Mouse (Mus musculus): ENCODE measurements at regions not wholly inside any gene's neighbourhood (a gene's known extent, or its start where the extent isn't known, plus 50 kb on each side); places are given as distances from the start of the nearest gene placed in this dataset.

GRCm38 (mm10) chr11:45058658-45059057 lies 441.5 kb downstream of the Ebf1 start:
- Histone ChIP-seq H3K4me3 (no peak overlapping the region), H3K27ac (replicated peaks) (no peak overlapping the region), H3K27me3 (no peaks in the 10 kb centered on the region), H3K9ac (replicated peaks) (no peak overlapping the region), H3K4me1 (0 out of 2 replicates have a peak, but pooled peaks cover 8% of the 10 kb centered on the region), H3K36me3 (no peaks in the 10 kb centered on the region), H3K4me2 (replicated peaks) (no peak overlapping the region), H3K9me3 (no peaks in the 10 kb centered on the region)
- 94% methylated on average over 1 of the region's 1 CpGs for WGBS
- no peak for ATAC-seq (replicated peaks)

- no peak overlapping the region for H3K4me3 ChIP-seq
- H3K36me3 ChIP-seq: no peaks in the 10 kb centered on the region
- 78% methylated on average over 3 of the region's 3 CpGs for WGBS
- no peak overlapping the region for H3K9ac ChIP-seq (replicated peaks)
- no peaks in the 10 kb centered on the region for H3K4me1 ChIP-seq
- H3K27ac ChIP-seq (replicated peaks): no peak overlapping the region
- no peaks in the 10 kb centered on the region for H3K27me3 ChIP-seq
- ATAC-seq (replicated peaks): no peak
- H3K9me3 ChIP-seq: no peaks in the 10 kb centered on the region
- no peak overlapping the region for H3K4me2 ChIP-seq (replicated peaks)
These were observed 449.5 kb downstream of the Ebf1 start for GRCm38 (mm10) chr11:45066592-45066991.

- Histone ChIP-seq H3K4me1 (no peaks in the 10 kb centered on the region), H3K4me3 (no peak overlapping the region), H3K27ac (replicated peaks) (no peak overlapping the region), H3K36me3 (no peaks in the 10 kb centered on the region), H3K4me2 (replicated peaks) (no peak overlapping the region), H3K9ac (replicated peaks) (no peak overlapping the region), H3K9me3 (no peaks in the 10 kb centered on the region), H3K27me3 (no peaks in the 10 kb centered on the region)
- no peak for ATAC-seq (replicated peaks)
- WGBS: 83% methylated on average over 1 of the region's 1 CpGs
These were observed 453.2 kb downstream of the Ebf1 start for GRCm38 (mm10) chr11:45070280-45070679.

- Histone ChIP-seq H3K4me3 (no peak overlapping the region), H3K4me2 (replicated peaks) (no peak overlapping the region), H3K9ac (replicated peaks) (no peak overlapping the region), H3K27ac (replicated peaks) (no peak overlapping the region), H3K9me3 (no peaks in the 10 kb centered on the region), H3K27me3 (no peaks in the 10 kb centered on the region), H3K36me3 (no peaks in the 10 kb centered on the region), H3K4me1 (no peaks in the 10 kb centered on the region)
- no peak for ATAC-seq (replicated peaks)
- 81% methylated on average over 2 of the region's 2 CpGs for WGBS
These were observed 454.1 kb downstream of the Ebf1 start for GRCm38 (mm10) chr11:45071195-45071594.

- no peak overlapping the region for H3K27ac ChIP-seq (replicated peaks)
- H3K9ac ChIP-seq (replicated peaks): no peak overlapping the region
- no peak for ATAC-seq (replicated peaks)
- H3K9me3 ChIP-seq: no peaks in the 10 kb centered on the region
- WGBS: 86% methylated on average over 4 of the region's 4 CpGs
- H3K4me2 ChIP-seq (replicated peaks): no peak overlapping the region
- H3K4me1 ChIP-seq: no peaks in the 10 kb centered on the region
- no peaks in the 10 kb centered on the region for H3K27me3 ChIP-seq
- H3K36me3 ChIP-seq: no peaks in the 10 kb centered on the region
- no peak overlapping the region for H3K4me3 ChIP-seq
These were observed 467.5 kb downstream of the Ebf1 start for GRCm38 (mm10) chr11:45084506-45085037.

- no peak for ATAC-seq (replicated peaks)
- H3K4me1 ChIP-seq: no peaks in the 10 kb centered on the region
- no peak overlapping the region for H3K27ac ChIP-seq (replicated peaks)
- no peaks in the 10 kb centered on the region for H3K27me3 ChIP-seq
- no peak overlapping the region for H3K4me2 ChIP-seq (replicated peaks)
- no peaks in the 10 kb centered on the region for H3K36me3 ChIP-seq
- H3K9ac ChIP-seq (replicated peaks): no peak overlapping the region
- no peaks in the 10 kb centered on the region for H3K9me3 ChIP-seq
- no peak overlapping the region for H3K4me3 ChIP-seq
These were observed 468.0 kb downstream of the Ebf1 start for GRCm38 (mm10) chr11:45085145-45085544.

GRCm38 (mm10) chr11:45087186-45087915 lies 470.2 kb downstream of the Ebf1 start:
- H3K9me3 ChIP-seq: no peaks in the 10 kb centered on the region
- no peak overlapping the region for H3K4me3 ChIP-seq
- no peak overlapping the region for H3K27ac ChIP-seq (replicated peaks)
- 68% methylated on average over 5 of the region's 5 CpGs for WGBS
- no peak overlapping the region for H3K4me2 ChIP-seq (replicated peaks)
- H3K27me3 ChIP-seq: no peaks in the 10 kb centered on the region
- no peak overlapping the region for H3K9ac ChIP-seq (replicated peaks)
- H3K4me1 ChIP-seq: no peaks in the 10 kb centered on the region
- ATAC-seq (replicated peaks): no peak
- no peaks in the 10 kb centered on the region for H3K36me3 ChIP-seq

GRCm38 (mm10) chr11:45088286-45088685 lies 471.2 kb downstream of the Ebf1 start:
- H3K27ac ChIP-seq (replicated peaks): no peak overlapping the region
- no peak for ATAC-seq (replicated peaks)
- H3K9ac ChIP-seq (replicated peaks): no peak overlapping the region
- no peak overlapping the region for H3K4me3 ChIP-seq
- no peaks in the 10 kb centered on the region for H3K9me3 ChIP-seq
- no peaks in the 10 kb centered on the region for H3K36me3 ChIP-seq
- H3K27me3 ChIP-seq: no peaks in the 10 kb centered on the region
- H3K4me2 ChIP-seq (replicated peaks): no peak overlapping the region
- WGBS: 86% methylated on average over 1 of the region's 1 CpGs
- H3K4me1 ChIP-seq: no peaks in the 10 kb centered on the region

- ATAC-seq (replicated peaks): no peak
- Histone ChIP-seq H3K36me3 (no peaks in the 10 kb centered on the region), H3K9me3 (no peaks in the 10 kb centered on the region), H3K4me1 (no peaks in the 10 kb centered on the region), H3K4me3 (no peak overlapping the region), H3K9ac (replicated peaks) (no peak overlapping the region), H3K4me2 (replicated peaks) (no peak overlapping the region), H3K27ac (replicated peaks) (no peak overlapping the region), H3K27me3 (no peaks in the 10 kb centered on the region)
- WGBS: 86% methylated on average over 3 of the region's 3 CpGs
These were observed 472.4 kb downstream of the Ebf1 start for GRCm38 (mm10) chr11:45089561-45089960.

- Histone ChIP-seq H3K27ac (replicated peaks) (no peak overlapping the region), H3K36me3 (no peaks in the 10 kb centered on the region), H3K4me1 (peaks cover 3% of the 10 kb centered on the region; the same call in 1 of the 2 replicates), H3K4me3 (no peak overlapping the region), H3K4me2 (replicated peaks) (no peak overlapping the region), H3K9ac (replicated peaks) (no peak overlapping the region), H3K27me3 (no peaks in the 10 kb centered on the region), H3K9me3 (no peaks in the 10 kb centered on the region)
- ATAC-seq (replicated peaks): peak; percentile 82
- WGBS: 18% methylated on average over 12 of the region's 12 CpGs
These were observed 486.6 kb downstream of the Ebf1 start for GRCm38 (mm10) chr11:45103498-45104336.

- WGBS: 60% methylated on average over 1 of the region's 1 CpGs
- no peak for ATAC-seq (replicated peaks)
- H3K27ac ChIP-seq (replicated peaks): no peak overlapping the region
These were observed 499.6 kb downstream of the Ebf1 start for GRCm38 (mm10) chr11:45116702-45117101.

GRCm38 (mm10) chr11:45123276-45123675 lies 506.2 kb downstream of the Ebf1 start:
- Histone ChIP-seq H3K9me3 (no peaks in the 10 kb centered on the region), H3K4me1 (no peaks in the 10 kb centered on the region), H3K9ac (replicated peaks) (no peak overlapping the region), H3K4me2 (replicated peaks) (no peak overlapping the region), H3K27ac (replicated peaks) (no peak overlapping the region), H3K27me3 (no peaks in the 10 kb centered on the region), H3K4me3 (no peak overlapping the region), H3K36me3 (no peaks in the 10 kb centered on the region)
- no peak for ATAC-seq (replicated peaks)
- 52% methylated on average over 2 of the region's 2 CpGs for WGBS

More at GRCm38 (mm10) chr11:45116702-45117101, 499.6 kb downstream of the Ebf1 start:
- H3K4me3 ChIP-seq: no peak overlapping the region
- no peak overlapping the region for H3K9ac ChIP-seq (replicated peaks)
- no peaks in the 10 kb centered on the region for H3K9me3 ChIP-seq
- no peaks in the 10 kb centered on the region for H3K4me1 ChIP-seq
- no peak overlapping the region for H3K4me2 ChIP-seq (replicated peaks)
- no peaks in the 10 kb centered on the region for H3K27me3 ChIP-seq
- H3K36me3 ChIP-seq: no peaks in the 10 kb centered on the region

Data from forebrain, embryonic 15.5 days (tissue).